Mouse (Mus musculus): ENCODE results near the gene Epc2. TPM values are rescaled to one million over a fixed set of nuclear protein-coding genes. Genes with fewer than 3 reads are reported as not detected.
A peak's percentile ranks its signal among the peaks of the same experiment; 100 is the strongest.

Gene Epc2
- total RNA-seq, 2 experiments from 2014 or later, result 17.2 to 17.5 TPM

DNA sequence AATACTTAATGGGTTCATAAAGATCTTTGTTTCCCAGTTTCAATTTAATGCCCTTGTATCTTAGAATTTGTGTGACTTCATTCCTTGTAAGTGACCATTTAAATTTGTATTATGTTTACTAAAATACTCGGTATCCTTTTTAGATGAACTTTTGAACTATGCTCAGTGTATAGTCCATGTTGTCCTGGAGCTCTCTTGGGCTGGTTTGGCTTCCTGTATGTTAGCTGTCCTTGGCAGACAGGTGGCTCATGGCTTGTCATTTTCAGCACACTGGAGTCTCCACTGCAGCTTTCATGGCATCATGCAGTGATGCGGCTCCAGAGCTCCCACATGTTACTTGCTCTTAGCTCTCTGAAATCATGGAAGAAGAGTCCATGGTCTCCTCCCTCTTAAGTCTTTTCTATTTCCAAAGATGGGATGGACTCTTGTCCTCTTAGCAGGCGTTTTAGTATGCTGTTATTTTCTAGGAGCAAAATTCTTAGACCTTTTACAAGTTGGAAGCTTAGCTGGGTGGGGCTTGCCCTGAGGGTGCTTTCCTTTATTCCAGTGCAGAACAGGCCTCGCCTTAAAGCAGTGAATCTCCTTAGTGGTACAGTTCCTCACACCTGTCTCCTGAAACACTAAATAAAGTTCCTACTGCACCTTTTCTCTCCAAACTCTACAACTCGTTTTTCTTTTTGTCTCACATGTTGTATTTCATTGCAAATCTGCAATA is 20.5 kb downstream of the Epc2 start:
- DNase-seq, result no peak

GRCm38 (mm10) chr2:49472443-49472842 is 21.2 kb downstream of the Epc2 start:
- no peak for DNase-seq

DNA sequence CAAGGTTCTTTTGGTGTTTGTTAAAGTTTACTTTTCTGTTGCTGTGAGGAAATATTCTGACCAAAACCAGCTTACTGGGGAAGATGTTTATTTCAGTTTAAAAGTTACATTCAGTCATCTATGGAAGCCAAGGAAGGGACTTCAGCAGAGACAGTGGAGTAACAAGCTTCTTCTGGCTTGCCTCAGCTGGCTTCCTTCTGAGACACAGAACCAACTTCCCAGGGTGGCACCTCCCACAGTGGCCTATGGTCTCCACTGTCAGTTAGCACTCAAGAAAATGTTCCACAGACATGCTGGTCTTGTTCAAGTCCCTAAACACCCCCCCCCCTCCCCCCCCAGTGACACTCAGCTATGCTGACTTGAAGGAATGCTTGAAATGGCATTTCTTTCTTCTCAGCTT is 30.9 kb downstream of the Epc2 start:
- no peak for DNase-seq

GRCm38 (mm10) chr2:49483382-49483781 is 32.1 kb downstream of the Epc2 start:
- no peak for DNase-seq

- DNase-seq, result no peak
Observed at GRCm38 (mm10) chr2:49501435-49501834, 50.1 kb downstream of the Epc2 start.

DNA sequence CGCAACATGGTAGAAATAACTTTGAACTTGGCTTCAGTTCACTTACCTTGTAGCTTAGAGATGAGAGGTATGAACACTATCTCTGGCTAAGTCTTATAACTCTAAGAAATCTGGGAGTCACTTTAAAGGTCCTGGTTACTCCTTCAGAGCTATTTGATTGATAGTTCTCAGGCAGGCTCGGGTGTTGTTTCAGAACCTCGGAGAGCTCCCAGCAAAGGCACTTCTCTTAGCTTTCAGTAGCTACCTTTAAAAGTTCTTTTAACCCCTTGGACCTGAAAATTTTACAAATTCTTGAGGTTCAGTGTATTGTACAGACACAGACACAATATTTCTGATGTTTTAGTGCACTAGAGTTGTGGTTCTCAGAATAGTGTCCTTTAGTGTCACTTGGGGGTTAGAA is 52.3 kb downstream of the Epc2 start:
- DNase-seq, result peak; percentile 28

DNA sequence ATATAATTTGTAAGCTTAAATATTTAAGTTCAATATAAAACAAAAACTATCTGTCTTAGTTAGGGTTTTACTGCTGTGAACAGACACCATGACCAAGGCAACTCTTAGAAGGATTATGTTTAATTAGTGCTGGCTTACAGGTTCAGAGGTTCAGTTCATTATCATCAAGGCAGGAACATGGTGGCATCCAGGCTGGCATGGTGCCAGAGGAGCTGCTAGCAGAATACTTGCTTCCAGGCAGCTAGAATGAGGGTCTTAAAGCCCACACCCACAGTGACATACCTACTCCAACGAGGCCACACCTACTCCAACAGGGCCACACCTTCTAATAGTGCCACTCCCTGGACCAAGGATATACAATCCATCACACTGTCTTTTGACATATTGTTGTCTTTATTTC is 53.9 kb downstream of the Epc2 start:
- peak; percentile 11 for DNase-seq

DNA sequence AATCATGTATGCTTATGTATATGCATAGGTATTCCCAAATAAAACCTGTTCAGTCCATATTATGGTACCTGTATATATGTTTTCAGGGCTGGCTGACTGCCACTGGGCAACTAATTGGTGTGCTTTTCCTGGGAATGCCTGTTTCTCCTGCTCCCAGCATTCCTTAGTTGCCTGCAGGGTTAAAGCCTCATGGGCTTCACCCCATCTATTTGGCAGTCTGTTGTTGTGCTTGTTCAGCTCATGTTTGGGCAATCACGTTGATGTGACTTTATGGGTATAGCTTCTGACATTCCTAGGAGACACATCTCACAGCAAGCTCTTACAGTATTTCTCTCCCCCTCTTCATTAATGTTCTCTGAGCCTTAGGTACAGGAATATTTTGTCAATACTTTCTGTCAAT is 59.5 kb downstream of the Epc2 start:
- no peak for DNase-seq

DNA sequence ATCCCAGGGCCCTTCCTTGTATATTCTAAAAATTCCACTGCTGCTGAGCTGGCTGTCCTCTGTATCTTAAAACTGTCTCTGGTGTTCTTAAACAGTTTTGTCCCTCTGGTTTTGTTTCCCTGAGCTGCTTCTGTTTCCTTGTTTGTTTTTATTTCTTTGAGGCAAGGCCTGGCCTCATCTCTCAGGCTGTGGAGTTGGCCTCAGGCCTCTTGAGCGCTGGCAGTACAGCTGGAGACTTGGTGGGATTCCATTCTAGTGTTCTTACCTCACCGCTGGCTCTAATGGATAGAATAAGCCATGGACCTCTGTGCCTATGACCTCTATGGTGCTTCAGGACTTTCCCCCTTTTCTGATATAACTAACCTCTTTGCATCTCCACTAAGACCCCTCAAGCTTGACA is 64.7 kb downstream of the Epc2 start:
- peak; percentile 8 for DNase-seq

- DNase-seq, result no peak
Observed at GRCm38 (mm10) chr2:49520409-49520808, 69.1 kb downstream of the Epc2 start.

DNA sequence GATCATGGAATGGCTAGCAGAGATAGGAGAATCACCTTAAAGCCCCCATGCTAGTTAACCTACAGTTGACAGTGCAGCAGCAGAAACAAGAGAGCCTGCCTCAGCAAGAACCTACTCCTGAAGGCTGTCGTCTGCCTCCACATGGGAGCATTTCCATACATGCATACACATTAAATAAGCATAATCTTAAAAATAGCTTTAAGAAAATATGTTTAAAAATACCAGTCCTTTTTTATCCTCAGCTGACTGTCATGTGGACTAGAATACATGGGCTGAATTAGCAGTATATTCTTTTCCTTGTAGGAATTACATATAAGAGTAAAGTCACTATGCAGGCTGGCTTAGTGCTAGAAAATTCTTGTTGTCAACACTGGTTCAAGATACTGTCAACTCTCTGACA is 69.7 kb downstream of the Epc2 start:
- DNase-seq, result no peak

DNA sequence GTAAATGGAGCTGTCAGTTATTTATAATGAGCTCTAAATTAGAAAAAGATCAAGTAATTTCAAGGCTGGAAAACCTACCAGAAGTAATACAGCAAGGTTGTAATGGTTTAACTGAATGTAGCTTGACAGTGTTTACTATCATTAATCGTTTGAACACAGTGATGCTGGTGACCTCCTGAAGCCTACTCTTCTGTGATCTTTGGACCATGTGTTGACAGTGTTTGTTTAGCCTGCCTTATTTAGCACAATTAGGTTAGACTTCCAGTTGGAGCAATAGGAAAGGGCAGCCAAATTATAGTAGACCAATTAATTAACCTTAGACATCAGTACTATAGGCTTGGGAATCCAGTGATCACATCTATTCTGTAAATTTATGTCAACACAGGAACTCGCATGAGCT is 70.3 kb downstream of the Epc2 start:
- no peak for DNase-seq

- DNase-seq, result no peak
Observed at GRCm38 (mm10) chr2:49522578-49522977, 71.3 kb downstream of the Epc2 start.

DNA sequence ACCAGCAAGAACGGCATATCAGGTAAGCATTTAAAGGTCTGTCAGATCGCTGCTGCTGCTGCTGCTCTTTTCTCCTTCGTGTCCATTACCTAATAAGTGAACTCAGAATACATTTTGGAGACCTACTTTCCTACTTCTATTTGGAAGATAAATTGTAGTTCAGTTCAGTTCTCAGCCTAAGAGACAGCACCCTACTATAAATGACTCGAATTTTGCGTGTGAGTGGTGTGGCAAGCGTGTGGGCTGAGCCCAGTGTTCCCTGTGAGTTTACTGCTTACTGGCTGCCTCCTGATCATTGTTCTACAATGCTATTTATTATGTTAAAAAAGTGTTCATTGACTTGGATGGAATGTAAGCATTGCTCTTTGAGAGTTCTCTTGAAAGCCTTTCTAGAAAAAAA is 85.9 kb downstream of the Epc2 start:
- DNase-seq, result no peak

DNA sequence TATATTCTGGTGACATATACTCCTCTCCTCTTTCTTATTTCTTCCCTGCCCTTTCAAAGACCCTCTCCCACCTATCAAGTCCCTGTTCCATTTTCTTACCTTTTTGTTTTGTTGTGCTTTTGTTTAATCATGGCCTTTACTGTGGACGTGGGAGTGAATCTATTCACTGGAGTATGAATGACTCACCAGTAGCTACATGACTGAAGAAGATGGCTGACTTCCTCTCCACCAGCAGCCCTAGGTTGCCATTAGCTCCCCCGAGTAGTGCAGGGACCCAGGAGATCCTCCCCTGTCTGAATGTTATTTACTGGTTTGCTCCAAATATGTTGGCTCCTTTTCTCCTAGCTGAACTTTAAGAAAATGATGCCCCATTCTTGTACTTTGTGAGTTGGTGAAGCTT is 86.8 kb downstream of the Epc2 start:
- no peak for DNase-seq

GRCm38 (mm10) chr2:49539745-49540144 is 88.5 kb downstream of the Epc2 start:
- no peak for DNase-seq

GRCm38 (mm10) chr2:49547813-49548212 is 96.5 kb downstream of the Epc2 start:
- DNase-seq, result no peak

GRCm38 (mm10) chr2:49548492-49548891 is 97.2 kb downstream of the Epc2 start:
- DNase-seq, result no peak

DNA sequence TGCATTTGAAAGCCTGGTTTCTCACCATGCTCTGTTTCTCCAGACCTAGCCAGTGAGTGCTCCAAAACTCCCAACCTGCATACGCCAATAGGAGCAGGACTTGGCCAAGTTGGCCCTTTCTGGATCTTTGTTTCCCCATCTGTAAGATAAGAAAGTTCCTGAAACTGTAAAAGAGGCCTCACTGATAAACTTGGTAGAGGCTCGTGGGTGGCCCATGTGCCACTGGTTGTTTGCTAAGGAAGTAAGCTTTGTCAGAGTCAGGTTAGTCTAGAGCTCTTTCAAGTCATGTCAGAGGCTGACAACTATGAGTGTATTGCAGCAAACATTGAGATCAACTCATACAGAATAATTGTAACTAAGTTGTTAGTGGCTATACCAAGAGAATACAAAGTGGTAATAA is 101.8 kb downstream of the Epc2 start:
- no peak for DNase-seq

GRCm38 (mm10) chr2:49557339-49557738 is 106.1 kb downstream of the Epc2 start:
- no peak for DNase-seq

DNA sequence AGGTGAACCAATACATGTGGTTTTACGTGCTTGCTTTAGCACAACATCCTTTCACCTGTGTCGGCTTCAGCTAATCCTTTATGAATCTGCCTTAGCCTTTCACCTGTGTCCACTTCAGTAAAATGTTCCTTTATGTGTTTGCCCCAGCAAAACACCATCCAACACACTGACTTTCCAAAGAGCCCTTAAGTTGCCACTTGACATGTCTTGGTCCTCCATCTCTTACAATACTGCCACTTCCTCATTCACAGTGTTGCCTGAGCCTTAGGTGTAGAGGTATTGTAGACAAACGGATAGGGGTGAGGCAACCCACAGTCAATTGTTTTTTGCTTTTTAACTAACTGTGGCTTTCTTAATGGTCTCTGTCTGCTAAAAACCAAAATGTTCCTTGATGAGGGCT is 107.1 kb downstream of the Epc2 start:
- DNase-seq, result no peak

DNA sequence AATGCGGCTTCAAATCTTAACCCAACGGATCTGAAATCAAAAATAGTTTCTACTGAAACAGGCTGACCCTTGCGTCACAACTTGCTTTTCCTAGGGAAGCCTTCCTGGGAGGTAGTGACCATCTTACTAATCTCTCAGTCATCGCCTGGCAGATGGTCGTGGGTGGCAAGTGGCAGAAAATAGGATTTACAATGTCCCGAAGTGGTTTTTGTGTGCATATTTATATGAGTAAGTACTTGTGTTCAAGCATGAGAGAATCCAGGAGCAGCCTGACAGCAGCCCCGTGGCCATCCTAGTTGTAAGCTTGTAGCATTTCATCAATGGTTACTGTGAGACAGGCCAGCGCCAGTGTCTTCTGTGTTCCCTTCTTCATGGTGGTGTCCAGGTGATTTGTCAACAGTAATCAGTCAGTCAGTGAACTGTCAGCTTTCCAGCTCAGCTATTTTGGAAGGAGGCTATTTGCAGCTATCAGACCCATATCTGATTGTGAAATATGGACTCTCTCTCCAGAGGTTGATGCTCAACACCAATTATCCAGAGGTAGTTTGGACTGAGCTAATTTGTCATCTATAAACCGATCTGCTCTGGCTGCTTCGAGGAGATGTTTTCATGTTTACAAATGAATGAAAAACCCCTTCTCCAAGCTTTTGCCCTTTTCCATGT is 111.5 kb downstream of the Epc2 start:
- no peak for DNase-seq

- DNase-seq, result peak; percentile 27
Observed at GRCm38 (mm10) chr2:49569862-49570777, 118.8 kb downstream of the Epc2 start.

All from gastrocnemius, postnatal 10 days (tissue).